Mouse (Mus musculus): ENCODE measurements around the gene Pnmal2.

DNA sequence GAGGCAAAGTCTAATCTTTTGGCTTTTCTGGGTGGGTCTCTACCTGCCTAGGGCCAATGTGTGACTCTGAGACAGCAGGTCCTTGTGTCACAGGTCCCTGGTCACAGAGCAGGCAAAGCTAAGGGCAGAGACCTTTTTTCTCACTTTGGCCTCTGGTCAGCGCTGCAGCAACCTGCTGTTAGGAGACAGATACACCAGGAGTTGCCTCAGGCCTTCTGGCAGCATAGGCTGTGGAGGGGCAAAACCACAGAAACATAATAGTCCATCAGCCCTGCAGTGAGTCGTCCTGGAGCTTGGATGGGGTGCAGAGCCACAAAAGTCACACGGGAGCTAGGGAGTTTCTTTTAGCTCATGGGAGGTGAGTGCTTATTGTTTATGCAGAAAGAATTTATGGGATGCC lies 25.8 kb upstream of the Pnmal2 start:
- TF ChIP-seq CTCF (IDR thresholded peaks at IDR 0.05; ENCODE audit: low read depth) (no peak), EP300 (IDR thresholded peaks at IDR 0.05; ENCODE audit: low read depth) (no peak)
